Mouse (Mus musculus) B cell, adult 67 days (primary cell): ENCODE measurements around the gene Vmn2r106. TPM values are rescaled to one million over a fixed set of nuclear protein-coding genes. Genes with fewer than 3 reads are reported as not detected.

Experiments used
- total RNA-seq, 2 experiments: library from RNA; stranded (reverse); gene quantifications; 4 replicates each; pipeline ENCODE4 v1.2.4; 2023

Vmn2r106 gene
- total RNA-seq: not detected

GRCm38 (mm10) chr17:20285453-20285852 lies at the start of gene Vmn2r106:
Gene Vmn2r106, minus strand, starts transcription at chr17:20285553.

GRCm38 (mm10) chr17:20234952-20235351 lies 50.4 kb downstream of the Vmn2r106 start, which contains the start of gene Vmn2r105:
Gene Vmn2r105, minus strand, starts transcription at chr17:20235052.

Other genes with a start within 250 kb of the Vmn2r106 start
- gene Vmn2r104, start 237.2 kb downstream of the Vmn2r106 start, total RNA-seq: not detected
- not detected for gene Fpr-rs7, start 171.3 kb downstream of the Vmn2r106 start, total RNA-seq
- gene Fpr-rs6, start 102.5 kb downstream of the Vmn2r106 start, total RNA-seq: not detected
- not detected for gene Vmn2r105, start 50.5 kb downstream of the Vmn2r106 start, total RNA-seq
- not detected for gene Vmn2r107, start 59.7 kb upstream of the Vmn2r106 start, total RNA-seq
- not detected for gene Vmn1r224, start 128.6 kb upstream of the Vmn2r106 start, total RNA-seq
- under 1 TPM in 1 of 2 experiments, not detected in 1; 0.09 TPM for gene Vmn2r108, start 195.8 kb upstream of the Vmn2r106 start, total RNA-seq
- not detected for gene Vmn1r225, start 212.6 kb upstream of the Vmn2r106 start, total RNA-seq